Mouse (Mus musculus) macrophage (primary cell): ENCODE measurements around the gene Dnajc6. TPM values are rescaled to one million over a fixed set of nuclear protein-coding genes. Genes with fewer than 3 reads are reported as not detected.

Experiments
- H3K27ac ChIP-seq: fragments of 350-480 bp; formaldehyde crosslinking; 2 replicates; pipeline ENCODE4 v1.9.0; 2021
- H3K36me3 ChIP-seq: fragments of 350-480 bp; formaldehyde crosslinking; 2 replicates; pipeline ENCODE4 v1.9.0; 2021; ENCODE audit errors: inconsistent target
- H3K4me3 ChIP-seq: fragments of 350-480 bp; formaldehyde crosslinking; 2 replicates; pipeline ENCODE4 v1.9.0; 2021; ENCODE audit errors: inconsistent target
- H3K79me2 ChIP-seq: fragments of 350-480 bp; formaldehyde crosslinking; 2 replicates; pipeline ENCODE4 v1.9.0; 2021; ENCODE audit errors: inconsistent target
- WGBS: methylation state at CpG from one replicate; pipeline ENCODE4 v1.1.7; 2026; ENCODE audit warnings: inconsistent platforms; ENCODE audit not compliant: missing documents; 5-methylcytosine and 5-hydroxymethylcytosine counted together
- polyA plus RNA-seq: library from polyadenylated mRNA; stranded (reverse); fragments of 250-400 nt; gene quantifications from 3 replicates; pipeline ENCODE4 v1.2.4, GENCODE M21; 2018; ENCODE audit warnings: inconsistent platforms
- total RNA-seq, 78 experiments: library from RNA; depleted of rRNA; stranded (reverse); fragments of 250-400 nt; gene quantifications; 1 replicate in 9 of 78; 2 replicates in 24 of 78; 3 replicates in 43 of 78; 4 replicates in 2 of 78; pipeline ENCODE4 v1.2.4; 2018; ENCODE audit warnings: inconsistent platforms in 56 of 78

Gene Dnajc6
- total RNA-seq (2018; cell fraction: chromatin; rRNA removed), result not detected
- under 1 TPM in 1 of 26 experiments, not detected in 25; 0.03 TPM for total RNA-seq (2018; cell fraction: cytosol; rRNA removed)
- total RNA-seq (2018; cell fraction: nucleus; rRNA removed), result not detected
- polyA plus RNA-seq, result not detected in 3 replicates

DNA sequence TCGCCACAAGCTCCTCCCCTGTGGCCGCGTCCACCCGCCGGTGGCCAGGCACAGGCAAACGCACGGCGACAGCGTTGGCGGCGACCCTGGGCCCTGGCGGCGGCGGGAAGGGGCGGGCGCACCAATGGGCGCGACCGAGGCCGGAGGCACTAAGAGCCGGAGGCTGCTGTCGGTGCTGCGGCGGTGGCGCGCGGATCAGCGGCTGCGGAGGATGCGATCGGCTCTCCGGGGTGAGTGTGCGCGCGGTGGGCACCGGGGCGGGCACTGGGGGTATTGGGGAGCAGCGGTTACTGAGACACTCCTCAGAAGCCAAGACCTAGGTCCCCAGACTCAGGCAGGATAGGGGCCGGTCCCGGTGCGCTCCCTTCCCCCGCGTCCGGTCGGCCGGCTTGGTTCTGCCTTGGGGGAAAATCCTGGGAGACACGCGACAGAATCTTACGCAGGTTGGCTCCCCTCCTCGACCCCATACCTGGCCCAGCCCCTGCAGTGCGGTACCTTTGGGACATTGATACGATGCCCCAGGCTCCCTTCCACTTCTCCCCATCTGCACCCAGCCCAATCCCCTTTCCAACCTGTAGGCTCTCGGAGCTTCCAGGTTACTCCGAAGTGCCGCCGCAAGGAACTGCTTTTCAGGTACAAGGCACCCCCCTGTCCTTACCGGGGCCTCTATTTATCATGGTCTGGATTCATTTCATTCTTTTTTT lies at the start of gene Dnajc6:
Gene Dnajc6 (plus strand): TSS at position 115 of the 704 bp plus-strand sequence.
- Histone ChIP-seq H3K36me3 (no peaks in the 10 kb centered on the region), H3K27ac (no peak within 1 kb of the TSS), H3K4me3 (no peak within 1 kb of the TSS), H3K79me2 (no peaks in the 10 kb centered on the region)
- WGBS, result 2% methylated on average over 43 of the region's 57 CpGs

DNA sequence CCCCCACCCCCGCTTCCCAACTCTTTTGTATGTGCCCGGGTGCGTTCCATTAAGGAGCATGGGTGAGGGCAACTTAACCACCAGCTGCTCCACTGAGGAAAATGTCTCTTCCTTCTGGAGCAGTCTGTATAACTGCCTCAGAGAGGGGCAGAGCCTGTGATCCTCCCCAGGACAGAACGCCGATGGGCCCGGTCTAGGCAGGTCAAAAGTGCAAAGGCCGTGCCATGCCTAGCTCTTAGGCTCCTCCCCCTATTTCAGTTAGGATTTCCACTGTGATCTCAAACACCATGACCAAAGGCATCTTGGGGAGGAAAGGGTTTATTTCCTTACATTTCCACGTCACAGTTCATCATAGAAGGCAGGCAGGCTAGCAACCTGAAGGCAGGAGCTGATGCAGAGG lies 47.7 kb upstream of the Dnajc6 start:
- Histone ChIP-seq H3K27ac (no peak overlapping the region), H3K36me3 (no peaks in the 10 kb centered on the region)

DNA sequence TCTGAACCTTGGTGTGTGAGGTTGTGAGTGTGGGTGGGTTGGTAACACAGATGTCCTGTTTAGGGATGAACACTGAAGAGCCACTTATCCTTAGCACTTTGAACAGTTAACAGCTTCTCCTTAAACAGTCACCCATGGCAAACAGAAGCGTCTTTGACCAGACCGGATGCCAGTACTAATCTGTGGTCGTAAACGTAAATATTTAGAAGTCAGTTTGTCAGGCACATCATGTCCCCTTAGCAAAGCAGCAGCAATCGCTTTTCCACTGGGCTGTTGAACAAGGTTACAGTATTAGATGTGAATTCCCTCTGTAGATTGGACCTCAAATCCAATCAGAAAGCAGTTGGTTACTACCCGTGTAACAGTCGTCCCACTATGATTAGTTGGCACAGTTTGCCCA lies 47.1 kb upstream of the Dnajc6 start:
- H3K79me2 ChIP-seq, result no peaks in the 10 kb centered on the region
- WGBS, result 94% methylated on average over 7 of the region's 7 CpGs
- H3K27ac ChIP-seq, result no peak overlapping the region
- H3K4me3 ChIP-seq, result no peak overlapping the region
- no peaks in the 10 kb centered on the region for H3K36me3 ChIP-seq

More for the DNA sequence above, 47.7 kb upstream of the Dnajc6 start:
- H3K79me2 ChIP-seq, result no peaks in the 10 kb centered on the region
- WGBS, result 96% methylated on average over 8 of the region's 8 CpGs
- no peak overlapping the region for H3K4me3 ChIP-seq

DNA sequence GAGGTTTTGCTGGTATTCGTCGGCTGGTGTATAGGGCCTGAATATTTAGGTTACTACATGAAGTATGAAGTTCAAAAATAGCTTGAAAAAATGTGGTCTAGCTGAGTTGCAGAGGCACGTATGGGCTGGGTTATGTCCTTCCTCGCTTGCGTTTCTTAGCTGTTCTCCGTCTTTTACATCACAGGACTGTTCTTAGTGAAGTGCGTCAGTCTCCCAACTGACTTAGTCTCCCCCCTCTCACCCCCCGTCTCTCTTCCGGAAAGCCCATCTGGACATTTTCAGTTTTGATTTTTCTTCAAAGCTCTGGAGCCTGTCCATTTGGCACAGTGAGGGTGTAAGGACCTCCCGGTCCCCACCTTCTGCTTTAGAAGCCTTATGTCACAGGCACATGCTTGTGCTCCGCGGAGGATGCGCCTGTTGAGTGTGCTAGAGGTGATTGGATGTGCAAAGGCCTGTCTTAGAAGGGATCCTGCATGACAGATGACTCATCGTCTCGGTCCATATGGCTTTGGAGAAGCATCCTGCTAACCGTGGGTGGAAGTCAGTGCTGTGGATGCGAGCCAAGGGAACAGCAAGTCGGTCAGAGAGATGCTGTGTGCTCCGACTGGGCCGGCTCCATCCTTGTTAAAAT lies 46.2 kb upstream of the Dnajc6 start:
- no peak overlapping the region for H3K27ac ChIP-seq
- no peak overlapping the region for H3K4me3 ChIP-seq
- H3K36me3 ChIP-seq, result no peaks in the 10 kb centered on the region
- WGBS, result 93% methylated on average over 17 of the region's 20 CpGs
- no peaks in the 10 kb centered on the region for H3K79me2 ChIP-seq

DNA sequence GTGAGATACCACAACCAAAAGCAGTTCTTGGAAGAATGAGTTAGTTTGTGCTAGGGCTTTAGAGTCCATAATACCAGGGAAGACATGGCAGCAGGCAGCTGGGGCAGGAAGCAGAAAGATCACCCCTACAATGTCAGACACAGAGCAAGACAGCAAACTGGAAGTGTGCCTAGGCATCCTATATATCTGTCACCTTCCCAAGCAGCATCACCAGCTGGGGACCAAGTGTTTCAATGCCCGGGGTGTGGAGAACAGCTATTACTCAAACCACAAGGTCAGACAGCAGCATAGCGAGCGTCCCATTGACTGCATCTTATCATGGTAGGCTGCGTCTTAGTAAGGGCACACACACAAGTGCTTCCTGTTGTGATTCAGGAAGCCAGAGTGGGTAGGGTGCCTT lies 45.4 kb upstream of the Dnajc6 start:
- Histone ChIP-seq H3K79me2 (no peaks in the 10 kb centered on the region), H3K4me3 (no peak overlapping the region), H3K27ac (no peak overlapping the region), H3K36me3 (no peaks in the 10 kb centered on the region)
- 86% methylated on average over 4 of the region's 4 CpGs for WGBS

DNA sequence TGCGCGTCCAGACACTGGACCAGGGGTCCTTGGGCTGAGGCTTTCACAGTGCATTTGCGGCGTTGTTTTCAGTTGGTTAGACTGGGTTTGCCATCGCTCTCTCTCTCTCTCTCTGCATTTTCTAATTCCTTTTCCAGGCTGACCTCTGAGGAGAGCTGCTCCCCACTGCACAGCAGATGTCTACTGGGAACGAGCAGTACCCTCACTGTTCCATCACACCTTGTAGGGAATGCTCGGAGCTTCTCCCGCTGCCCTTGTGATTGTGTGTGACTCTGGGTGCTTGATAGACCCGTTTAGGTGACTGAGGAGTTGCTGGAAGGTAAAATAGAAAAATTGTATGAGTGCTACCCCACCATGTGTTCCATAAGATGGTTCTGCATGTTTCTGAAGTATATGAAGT lies 43.6 kb upstream of the Dnajc6 start:
- H3K27ac ChIP-seq, result no peak overlapping the region
- H3K79me2 ChIP-seq, result no peaks in the 10 kb centered on the region
- H3K4me3 ChIP-seq, result no peak overlapping the region
- H3K36me3 ChIP-seq, result no peaks in the 10 kb centered on the region
- 94% methylated on average over 9 of the region's 9 CpGs for WGBS

DNA sequence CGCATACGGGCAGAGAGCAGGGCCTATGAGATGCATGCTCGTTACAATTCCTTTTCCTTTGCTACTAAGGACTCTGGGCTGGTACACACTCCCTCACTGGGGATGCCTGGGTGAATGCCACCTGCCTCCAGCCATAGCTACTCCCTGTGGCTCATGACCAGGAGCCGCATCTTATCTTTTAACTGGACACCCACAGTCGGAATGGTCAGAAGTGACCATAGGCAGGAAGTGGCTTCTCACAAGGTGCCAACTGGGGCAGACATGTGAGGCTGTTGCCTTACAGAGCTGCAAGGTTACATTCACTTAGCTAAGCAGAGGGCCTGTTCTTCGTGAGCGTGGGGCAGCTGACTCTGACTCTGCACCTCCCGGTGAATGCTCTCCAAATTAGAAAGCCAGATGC lies 39.3 kb upstream of the Dnajc6 start:
- 84% methylated on average over 8 of the region's 8 CpGs for WGBS
- Histone ChIP-seq H3K27ac (no peak overlapping the region), H3K79me2 (no peaks in the 10 kb centered on the region), H3K4me3 (no peak overlapping the region), H3K36me3 (no peaks in the 10 kb centered on the region)

DNA sequence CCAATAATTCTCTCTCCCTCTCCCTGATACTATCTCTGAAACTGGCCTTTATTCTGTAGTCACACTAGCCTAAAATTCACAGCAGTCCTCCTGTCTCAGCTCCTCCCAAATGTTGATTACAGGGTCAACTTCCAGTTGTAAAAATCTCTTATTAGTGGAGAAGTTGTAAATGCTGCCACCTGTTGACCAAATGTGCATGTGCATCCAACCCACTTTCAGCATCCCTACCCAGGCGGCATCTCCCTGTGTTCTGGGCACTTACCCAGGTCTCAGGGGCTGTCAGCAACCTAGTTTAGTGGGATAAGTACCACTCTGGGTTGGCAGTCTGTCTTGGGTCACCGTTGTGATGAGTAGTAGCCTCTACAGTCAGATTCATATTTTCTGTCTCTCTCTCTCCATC lies 38.1 kb upstream of the Dnajc6 start:
- H3K27ac ChIP-seq, result no peak overlapping the region
- WGBS, result 38% methylated on average over 2 of the region's 2 CpGs
- H3K4me3 ChIP-seq, result no peak overlapping the region
- no peaks in the 10 kb centered on the region for H3K36me3 ChIP-seq
- no peaks in the 10 kb centered on the region for H3K79me2 ChIP-seq

DNA sequence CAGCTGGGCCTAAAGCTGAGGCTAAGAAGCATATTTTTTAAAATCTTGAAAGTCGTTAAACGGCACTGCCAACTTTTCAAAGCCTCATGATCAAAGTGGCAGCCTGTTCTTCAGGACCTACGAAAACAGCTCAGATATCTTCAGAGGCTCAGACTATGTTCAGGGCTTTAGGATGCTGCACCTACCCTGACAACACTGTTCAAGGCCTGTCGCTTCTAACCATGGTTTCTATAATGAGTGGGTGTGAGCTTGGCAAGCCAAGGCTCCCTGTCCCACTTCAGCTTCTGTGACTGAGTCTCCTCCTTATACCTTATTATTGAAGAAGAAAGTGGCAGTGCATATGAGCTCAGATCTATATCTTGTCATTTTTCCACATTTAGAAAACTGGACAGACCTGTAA lies 37.1 kb upstream of the Dnajc6 start:
- Histone ChIP-seq H3K4me3 (no peak overlapping the region), H3K79me2 (no peaks in the 10 kb centered on the region), H3K36me3 (no peaks in the 10 kb centered on the region), H3K27ac (no peak overlapping the region)
- WGBS, result 97% methylated on average over 4 of the region's 4 CpGs

DNA sequence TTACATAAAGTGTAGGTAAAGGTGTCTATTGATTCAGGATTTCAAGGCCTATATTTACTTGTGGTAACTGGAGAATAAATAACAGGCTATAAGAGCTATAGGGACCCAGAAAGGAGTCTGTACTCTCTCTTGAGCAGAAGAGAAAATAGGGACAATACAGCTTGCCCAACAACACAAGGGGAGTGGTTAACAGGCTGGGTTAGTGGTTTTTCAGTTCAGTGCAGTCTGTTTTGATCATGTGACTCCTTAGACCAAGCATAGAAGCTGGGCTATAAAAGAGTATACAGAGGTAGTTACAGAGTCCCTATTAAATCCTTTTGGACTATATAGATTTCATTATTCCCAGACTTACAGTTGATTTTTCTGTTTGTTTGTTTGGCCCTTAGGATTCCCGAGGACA lies 36.3 kb upstream of the Dnajc6 start:
- H3K27ac ChIP-seq, result no peak overlapping the region
- 79% methylated on average over 1 of the region's 1 CpGs for WGBS
- no peak overlapping the region for H3K4me3 ChIP-seq
- no peaks in the 10 kb centered on the region for H3K36me3 ChIP-seq
- H3K79me2 ChIP-seq, result no peaks in the 10 kb centered on the region

DNA sequence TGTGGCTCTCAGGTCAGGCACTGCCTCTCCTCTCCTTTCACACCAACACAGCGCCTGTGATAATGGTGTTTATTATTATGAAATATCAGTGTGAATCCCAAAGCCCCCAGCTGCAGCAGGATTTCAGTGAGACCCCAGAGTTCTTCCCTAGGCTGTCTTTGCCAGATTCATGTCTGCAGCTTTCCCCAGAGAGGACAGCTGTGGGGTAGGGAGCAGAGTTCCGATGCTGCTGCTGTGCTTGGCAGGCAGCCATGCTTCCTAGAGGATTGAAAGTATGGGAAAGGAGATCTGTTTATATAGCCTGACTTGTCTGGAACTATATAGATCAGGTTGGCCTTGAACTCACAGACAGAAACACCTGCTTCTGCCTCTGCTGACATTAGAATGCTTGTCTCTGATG lies 34.4 kb upstream of the Dnajc6 start:
- Histone ChIP-seq H3K36me3 (no peaks in the 10 kb centered on the region), H3K4me3 (no peak overlapping the region), H3K27ac (no peak overlapping the region), H3K79me2 (no peaks in the 10 kb centered on the region)
- WGBS, result 97% methylated on average over 2 of the region's 2 CpGs

DNA sequence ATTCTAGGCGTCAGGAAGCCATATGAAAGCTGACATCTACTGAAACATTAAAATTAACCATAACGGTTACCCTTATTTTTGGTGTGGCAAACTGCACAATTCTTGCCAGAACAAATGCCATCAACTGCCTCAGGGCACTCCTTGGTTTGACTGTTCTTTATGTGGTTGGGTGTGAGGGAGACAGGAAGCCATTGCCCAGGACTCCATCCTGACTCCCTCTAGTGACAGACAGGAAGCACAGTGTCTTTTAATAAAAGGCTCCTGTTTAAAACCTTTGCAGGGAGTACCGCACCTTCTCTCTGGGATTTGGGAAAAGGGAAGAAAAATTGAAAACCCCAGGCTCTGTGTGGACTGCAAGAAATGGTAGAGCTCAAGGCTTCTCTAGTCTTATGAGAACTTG lies 30.2 kb upstream of the Dnajc6 start:
- no peak overlapping the region for H3K27ac ChIP-seq
- 47% methylated on average over 3 of the region's 3 CpGs for WGBS
- no peaks in the 10 kb centered on the region for H3K79me2 ChIP-seq
- no peak overlapping the region for H3K4me3 ChIP-seq
- no peaks in the 10 kb centered on the region for H3K36me3 ChIP-seq

DNA sequence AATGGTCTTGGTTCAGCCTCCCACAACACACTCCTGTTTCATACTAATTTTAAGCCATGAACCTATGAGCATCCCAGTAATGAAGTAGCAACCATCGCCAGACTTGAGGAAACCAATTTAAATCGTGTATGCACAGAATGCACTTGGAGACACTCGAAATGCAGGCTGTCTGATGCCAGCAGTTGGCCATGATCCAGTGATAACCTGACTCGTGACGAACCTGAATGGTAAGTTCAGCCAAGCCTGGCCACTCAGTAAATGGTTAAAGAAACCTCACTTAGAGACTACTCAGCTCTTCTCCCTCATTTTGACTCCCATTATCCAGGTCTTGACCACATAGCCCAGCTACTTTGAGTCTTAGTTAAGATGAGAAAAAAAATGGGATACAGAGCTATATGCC lies 27.2 kb upstream of the Dnajc6 start:
- Histone ChIP-seq H3K36me3 (no peaks in the 10 kb centered on the region), H3K79me2 (no peaks in the 10 kb centered on the region), H3K4me3 (no peak overlapping the region), H3K27ac (no peak overlapping the region)
- WGBS, result 85% methylated on average over 5 of the region's 5 CpGs

DNA sequence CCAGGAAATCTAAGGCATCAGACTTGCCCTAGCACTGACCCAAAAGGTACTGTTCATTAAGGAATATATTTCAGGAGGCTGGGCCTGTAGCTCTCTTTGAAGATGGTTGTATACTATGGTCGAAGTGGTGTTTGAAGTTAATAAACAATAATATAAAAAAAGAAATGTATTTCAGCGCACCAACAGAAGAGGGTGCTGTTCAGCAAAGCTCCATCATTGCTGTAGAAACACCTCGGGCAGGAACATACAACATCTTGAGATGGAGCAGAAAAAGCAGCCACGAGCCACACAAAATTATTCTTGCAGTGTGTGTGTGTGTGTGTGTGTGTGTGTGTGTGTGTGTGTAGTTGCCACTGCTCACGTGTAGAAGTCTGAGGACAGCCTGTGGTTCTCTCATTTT lies 25.9 kb upstream of the Dnajc6 start:
- H3K79me2 ChIP-seq, result no peaks in the 10 kb centered on the region
- no peak overlapping the region for H3K4me3 ChIP-seq
- H3K36me3 ChIP-seq, result no peaks in the 10 kb centered on the region
- no peak overlapping the region for H3K27ac ChIP-seq
- WGBS, result 9% methylated on average over 5 of the region's 5 CpGs

DNA sequence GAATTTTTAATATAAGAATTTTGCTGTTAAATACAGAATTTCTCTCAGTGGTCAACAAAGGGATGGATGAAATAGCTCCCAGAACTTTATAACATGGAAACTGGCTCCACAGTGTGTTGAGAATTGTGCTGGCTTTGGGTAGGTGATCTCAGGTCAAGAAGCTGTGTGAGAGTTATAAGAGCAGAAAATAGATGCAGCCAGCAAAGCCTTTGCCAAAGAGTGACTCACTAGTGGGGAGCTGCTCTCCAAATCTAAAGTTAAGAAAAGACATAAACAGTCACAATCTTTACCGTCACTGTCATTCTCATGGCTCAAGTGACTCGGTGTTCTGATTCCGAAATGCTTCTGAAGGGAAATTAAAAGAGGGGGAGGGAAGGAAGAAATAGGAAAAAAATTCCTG lies 23.7 kb upstream of the Dnajc6 start:
- H3K27ac ChIP-seq, result no peak overlapping the region
- no peak overlapping the region for H3K4me3 ChIP-seq
- no peaks in the 10 kb centered on the region for H3K79me2 ChIP-seq
- H3K36me3 ChIP-seq, result no peaks in the 10 kb centered on the region
- WGBS, result 97% methylated on average over 3 of the region's 3 CpGs
